Mouse (Mus musculus) frontal cortex, postnatal 36 days (tissue): ENCODE measurements at regions not wholly inside any gene's neighbourhood (a gene's known extent, or its start where the extent isn't known, plus 50 kb on each side); places are given as distances from the start of the nearest gene placed in this dataset.

Experiments used
- DNase-seq, 2 experiments: peaks; one replicate each; pipeline ENCODE4 v3.0.0; 2022; ENCODE audit warnings: low spot score in 2 of 2

- no peak for DNase-seq
Measured at GRCm38 (mm10) chr2:128523425-128524108, 67.4 kb upstream of the Spdye4c start.

GRCm38 (mm10) chr2:128526100-128526499 is 64.9 kb upstream of the Spdye4c start:
- no peak for DNase-seq

- DNase-seq: no peak
Measured at GRCm38 (mm10) chr2:128526883-128527344, 64.1 kb upstream of the Spdye4c start.

- DNase-seq: no peak
Measured at GRCm38 (mm10) chr2:128536294-128536693, 54.7 kb upstream of the Spdye4c start.

- DNase-seq: no peak
Measured at GRCm38 (mm10) chr2:128537425-128537824, 53.6 kb upstream of the Spdye4c start.

- no peak for DNase-seq
Measured at GRCm38 (mm10) chr2:128538736-128539135, 52.3 kb upstream of the Spdye4c start.
